ENCODE assay signal across 28 mouse cellular contexts in the genomic region with DNA sequence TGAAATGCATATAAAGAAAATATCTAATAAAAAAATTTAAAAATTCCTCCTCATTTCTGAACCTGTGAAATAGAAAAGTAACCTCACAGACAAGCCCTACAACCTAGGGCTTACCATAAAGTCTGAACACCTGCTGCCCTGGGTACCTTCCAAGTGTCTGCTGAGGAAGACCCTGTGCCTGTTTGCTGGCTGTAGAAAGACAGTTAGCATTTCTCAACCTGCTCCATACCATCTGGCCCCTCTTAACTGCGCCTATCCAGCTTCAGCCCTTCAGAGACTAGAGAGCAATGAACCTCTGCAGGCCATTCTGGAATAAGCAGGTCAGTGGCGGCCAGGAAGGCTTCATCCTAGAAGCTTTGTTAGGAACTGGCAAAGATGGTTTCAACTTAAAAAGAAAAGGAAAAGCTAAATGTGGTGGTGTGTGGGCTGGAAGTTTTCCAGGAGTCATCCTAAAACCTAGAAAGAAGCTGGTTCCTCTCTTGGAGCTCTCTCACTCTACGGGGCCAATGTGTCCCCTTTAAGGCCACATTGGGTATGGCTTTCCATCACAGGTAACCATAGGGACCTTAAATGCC.
A peak's percentile ranks its signal among the peaks of the same experiment; 100 is the strongest.
DNase-seq lines count a peak whose midpoint lies in the region; ATAC-seq and TF ChIP-seq lines count a peak whose summit lies in the region.
"Had no signal": no experiment of that assay in that cellular context is flagged by ENCODE, and none has a peak within 500 bp of the region (broad histone marks: within the 10 kb centered on the region; RNA-seq: fewer than 3 reads in every experiment).

No protein-coding gene starts in this region.

- no peaks in the 10 kb centered on the region for H3K9me3 ChIP-seq in midbrain, postnatal 0 days (ENCODE audit: low read length)
- H3K9me3 ChIP-seq in midbrain, embryonic 14.5 days (ENCODE audit: control insufficient read depth, low read length), result no peaks in the 10 kb centered on the region
- H3K9me3 ChIP-seq: heart, embryonic 12.5 days; hindbrain, embryonic 15.5 days; intestine, embryonic 15.5 days; limb, embryonic 13.5 days; lung, embryonic 15.5 days; midbrain, embryonic 12.5 days; stomach, embryonic 15.5 days had no signal

- 87% methylated on average over 3 of the region's 3 CpGs for WGBS in midbrain, postnatal 0 days
- 93% methylated on average over 3 of the region's 3 CpGs for WGBS in midbrain, embryonic 14.5 days

- H3K4me2 ChIP-seq in midbrain, postnatal 0 days (ENCODE audit: low read depth, low read length, poor library complexity, severe bottlenecking), result no peak overlapping the region
- H3K4me2 ChIP-seq in midbrain, embryonic 14.5 days (ENCODE audit: low read length), result no peak overlapping the region
- H3K4me2 ChIP-seq: heart, embryonic 12.5 days; hindbrain, embryonic 15.5 days; intestine, embryonic 15.5 days; limb, embryonic 13.5 days; liver, embryonic 11.5 days; lung, embryonic 15.5 days; midbrain, embryonic 12.5 days; stomach, embryonic 15.5 days had no signal

- no peak overlapping the region for H3K27ac ChIP-seq in midbrain, postnatal 0 days (ENCODE audit: low read depth, low read length)
- H3K27ac ChIP-seq in midbrain, embryonic 14.5 days (replicated peaks; ENCODE audit: low read depth, low read length), result no peak overlapping the region
- H3K27ac ChIP-seq: hindbrain, embryonic 15.5 days; intestine, embryonic 15.5 days; kidney, postnatal 0 days; limb, embryonic 13.5 days; lung, embryonic 15.5 days; midbrain, embryonic 12.5 days; stomach, embryonic 15.5 days had no signal

- no peaks in the 10 kb centered on the region for H3K36me3 ChIP-seq in midbrain, postnatal 0 days (ENCODE audit: insufficient read depth, low read length)
- H3K36me3 ChIP-seq in midbrain, embryonic 14.5 days (ENCODE audit: control insufficient read depth, insufficient read depth, low read length), result no peaks in the 10 kb centered on the region
- H3K36me3 ChIP-seq: heart, embryonic 12.5 days; hindbrain, embryonic 15.5 days; intestine, embryonic 15.5 days; limb, embryonic 13.5 days; lung, embryonic 15.5 days; midbrain, embryonic 12.5 days; stomach, embryonic 15.5 days had no signal

- TF ChIP-seq CTCF in midbrain, postnatal 0 days (IDR thresholded peaks at IDR 0.05), result no peak

- no peak for DNase-seq in frontal cortex, postnatal 36 days (ENCODE audit: low spot score in 2 of 2)
- DNase-seq in midbrain, postnatal 0 days (ENCODE audit: low spot score), result peak; percentile 48
- no peak for DNase-seq in midbrain, embryonic 14.5 days
- DNase-seq in cerebellum, adult 9-10 months, result peak; percentile 64
- DNase-seq in cerebellum, postnatal 36 days, result peak; percentile 31 to 42
- no peak for DNase-seq in adrenal gland, adult (ENCODE audit: inconsistent age in 2 of 2, low spot score in 1 of 2)
- no peak for DNase-seq in urinary bladder, postnatal 10 days (ENCODE audit: low spot score)
- DNase-seq: adrenal gland, postnatal 10 days; forebrain, postnatal 0 days; gastrocnemius, postnatal 25 days; heart, adult 11 months; heart, postnatal 4 days; kidney, adult 2 months; kidney, postnatal 4 days; layer of hippocampus, postnatal 36 days had no signal

- no peak overlapping the region for H3K9ac ChIP-seq in midbrain, postnatal 0 days (replicated peaks; ENCODE audit: low read length, poor library complexity, severe bottlenecking)
- H3K9ac ChIP-seq in midbrain, embryonic 14.5 days (replicated peaks; ENCODE audit: low read length), result no peak overlapping the region
- H3K9ac ChIP-seq: forebrain, postnatal 0 days; heart, embryonic 12.5 days; hindbrain, embryonic 15.5 days; intestine, embryonic 15.5 days; limb, embryonic 13.5 days; lung, embryonic 15.5 days; midbrain, embryonic 12.5 days; stomach, embryonic 15.5 days had no signal

- ATAC-seq in frontal cortex, adult (ENCODE audit: low TSS enrichment), result peak; percentile 62
- no peak; the same call in 1 of the 2 replicates for ATAC-seq in midbrain, postnatal 0 days (ENCODE audit: low FRiP score)
- ATAC-seq in midbrain, embryonic 14.5 days (ENCODE audit: low FRiP score, low TSS enrichment), result no peak
- ATAC-seq: activated CD4-positive, CD25-positive, alpha-beta regulatory T cell, adult 4 months; forebrain, postnatal 0 days; intestine, embryonic 15.5 days had no signal

- no peak overlapping the region for H3K4me3 ChIP-seq in midbrain, postnatal 0 days (ENCODE audit: low read depth, low read length)
- H3K4me3 ChIP-seq in midbrain, embryonic 14.5 days (replicated peaks; ENCODE audit: low read depth, low read length), result no peak overlapping the region
- H3K4me3 ChIP-seq: erythroblast, embryonic 14.5 days; heart, embryonic 12.5 days; hindbrain, embryonic 15.5 days; intestine, embryonic 15.5 days; limb, embryonic 13.5 days; lung, embryonic 15.5 days; midbrain, embryonic 12.5 days; stomach, embryonic 15.5 days had no signal

- H3K4me1 ChIP-seq in midbrain, postnatal 0 days (ENCODE audit: insufficient read depth, low read length), result no peaks in the 10 kb centered on the region
- H3K4me1 ChIP-seq in midbrain, embryonic 14.5 days (ENCODE audit: control insufficient read depth, insufficient read depth, low read length), result no peaks in the 10 kb centered on the region
- H3K4me1 ChIP-seq: heart, embryonic 12.5 days; hindbrain, embryonic 15.5 days; intestine, embryonic 15.5 days; limb, embryonic 13.5 days; lung, embryonic 15.5 days; midbrain, embryonic 12.5 days; stomach, embryonic 15.5 days had no signal

- H3K27me3 ChIP-seq in midbrain, postnatal 0 days (ENCODE audit: insufficient read depth, low read length), result no peaks in the 10 kb centered on the region
- H3K27me3 ChIP-seq in midbrain, embryonic 14.5 days (ENCODE audit: control insufficient read depth, insufficient read depth, low read length), result no peaks in the 10 kb centered on the region
- H3K27me3 ChIP-seq: CH12.LX; heart, embryonic 12.5 days; hindbrain, embryonic 15.5 days; intestine, embryonic 15.5 days; limb, embryonic 13.5 days; lung, embryonic 15.5 days; midbrain, embryonic 12.5 days; stomach, embryonic 15.5 days had no signal

Comparison
In these comparisons a context has a peak if more than half of its experiments do, and no peak if none do; other contexts are left out.
1. DNase-seq: peak in midbrain, postnatal 0 days (single experiment), cerebellum, adult 9-10 months (single experiment) and cerebellum, postnatal 36 days (2 of 2); none in frontal cortex, postnatal 36 days (0 of 2), midbrain, embryonic 14.5 days (single experiment), adrenal gland, adult (0 of 2) and urinary bladder, postnatal 10 days (single experiment).